Mouse (Mus musculus): ENCODE measurements around the gene Fgfr2.
"Not testable (repeated sequence)": the region's sequence is repeated elsewhere in the genome, so short reads cannot be mapped to it uniquely, and the experiment has no call there.

Fgfr2 gene

DNA sequence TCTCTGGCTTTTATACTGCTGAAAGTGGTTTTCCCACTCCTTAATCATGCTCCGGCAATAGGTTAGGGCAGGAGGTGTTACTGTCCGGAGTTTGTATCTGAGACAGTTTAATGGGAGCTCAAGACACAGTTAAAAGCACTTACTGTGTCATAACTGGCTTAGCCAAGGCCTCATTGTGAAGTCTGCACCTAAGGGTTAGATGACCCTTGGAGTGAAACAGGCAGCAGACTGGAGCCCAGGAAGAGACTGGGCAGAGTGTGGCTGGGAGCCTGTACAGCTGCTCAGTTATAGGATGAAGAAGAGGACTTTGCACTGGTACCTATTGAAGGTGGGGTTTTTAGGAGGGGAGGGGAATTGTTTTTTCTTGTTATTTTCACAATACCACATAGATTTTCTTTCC, 1976.9 kb downstream of the Fgfr2 start, which contains the start of gene 4933402N03Rik:
4933402N03Rik (minus strand) TSS at position 101 of the 400 bp plus-strand sequence.
- CTCF ChIA-PET: no interaction called here

GRCm38 (mm10) chr7:131133181-131133580, 1990.0 kb downstream of the Fgfr2 start:
- CTCF ChIA-PET: no interaction called here

DNA sequence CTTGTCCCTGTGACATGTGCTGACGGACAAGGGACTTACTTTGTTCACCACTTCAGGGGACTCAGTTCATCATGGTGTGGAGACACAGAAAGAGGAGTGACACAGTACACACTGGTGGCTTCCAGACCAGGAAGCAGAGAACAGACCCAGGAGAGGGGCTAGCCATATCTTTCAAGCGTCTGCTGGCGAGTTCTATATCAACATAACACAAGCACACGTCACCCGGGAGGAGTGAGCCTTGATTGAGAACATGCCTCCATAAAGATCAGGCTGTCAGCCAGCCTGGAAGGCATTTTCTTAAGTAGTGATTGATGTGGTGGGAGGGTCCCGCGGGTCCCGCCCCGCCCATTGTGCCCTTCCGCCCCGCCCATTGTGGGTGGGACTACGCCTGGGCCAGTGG, 1993.1 kb downstream of the Fgfr2 start:
- CTCF ChIA-PET: no interaction called here

DNA sequence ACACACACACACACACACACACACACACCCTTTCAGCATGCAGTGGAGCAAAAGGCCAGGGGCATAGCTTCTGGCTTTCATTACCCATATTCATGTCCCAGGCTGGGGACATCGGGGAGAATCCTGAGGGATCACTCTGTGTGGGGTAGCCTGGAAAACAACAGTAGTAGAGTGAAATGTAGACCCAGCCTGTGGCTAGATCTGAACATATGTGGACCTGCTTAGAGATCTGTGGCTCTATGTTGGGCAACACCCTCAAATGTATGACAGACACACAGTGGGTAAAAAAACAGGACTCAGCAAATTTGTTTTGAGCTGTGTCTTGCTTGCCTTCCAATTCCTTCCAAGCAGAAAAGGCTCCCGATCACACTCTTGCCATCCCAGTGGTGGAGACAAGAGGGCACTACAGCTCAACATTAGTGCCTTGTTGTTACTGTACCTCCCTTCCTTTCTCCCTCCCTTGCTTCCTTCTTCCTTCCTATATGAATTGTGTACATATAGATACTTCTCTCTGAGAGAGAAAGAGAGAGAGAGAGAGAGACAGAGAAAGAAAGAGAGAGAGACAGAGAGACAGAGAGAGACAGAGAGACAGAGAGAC, 2000.8 kb downstream of the Fgfr2 start:
- CTCF ChIA-PET: no interaction called here

DNA sequence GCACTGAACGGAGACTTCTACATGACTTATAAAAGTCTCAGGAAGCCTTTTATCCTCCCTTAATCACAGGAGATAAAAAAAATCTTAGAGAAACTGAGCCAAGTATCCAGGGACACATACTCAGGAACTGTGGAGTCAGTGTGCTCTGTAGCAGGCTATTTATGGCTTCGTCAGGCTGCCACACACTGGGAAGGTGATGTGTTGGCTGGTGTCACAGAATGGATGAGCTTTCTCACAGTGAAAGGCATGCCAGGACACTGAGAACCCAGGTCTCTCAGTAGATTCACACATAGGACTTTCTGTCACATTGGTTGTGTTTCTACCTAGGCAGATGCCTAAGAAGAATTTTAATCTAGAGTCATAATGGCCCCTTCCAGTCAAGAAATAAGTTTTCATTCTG, 2008.7 kb downstream of the Fgfr2 start:
- CTCF ChIA-PET: no interaction called here

- CTCF ChIA-PET: no interaction called here
Observed at GRCm38 (mm10) chr7:131113676-131114075, 2009.5 kb downstream of the Fgfr2 start.

DNA sequence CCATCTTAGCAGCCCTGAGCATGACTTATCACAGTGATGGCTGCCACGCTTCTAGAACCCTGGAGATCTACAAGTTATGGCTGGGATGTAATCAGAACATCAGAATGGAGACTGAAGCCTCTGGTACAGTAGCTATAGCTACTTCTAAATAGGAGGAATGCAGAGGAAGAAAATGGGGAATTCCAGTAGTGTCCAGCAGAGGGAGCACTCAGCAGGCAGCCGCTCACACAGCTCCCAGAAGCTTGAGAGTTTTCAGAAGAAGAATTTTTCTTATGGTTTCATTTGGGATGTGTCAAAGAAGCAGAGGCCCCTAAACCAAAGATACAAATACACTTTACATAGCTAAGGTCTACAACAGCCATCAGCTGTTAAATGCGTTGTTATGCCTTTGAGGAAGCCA, 2010.7 kb downstream of the Fgfr2 start:
- CTCF ChIA-PET: no interaction called here

- CTCF ChIA-PET: not testable (repeated sequence)
Observed at GRCm38 (mm10) chr7:131082403-131082802, 2040.7 kb downstream of the Fgfr2 start.

DNA sequence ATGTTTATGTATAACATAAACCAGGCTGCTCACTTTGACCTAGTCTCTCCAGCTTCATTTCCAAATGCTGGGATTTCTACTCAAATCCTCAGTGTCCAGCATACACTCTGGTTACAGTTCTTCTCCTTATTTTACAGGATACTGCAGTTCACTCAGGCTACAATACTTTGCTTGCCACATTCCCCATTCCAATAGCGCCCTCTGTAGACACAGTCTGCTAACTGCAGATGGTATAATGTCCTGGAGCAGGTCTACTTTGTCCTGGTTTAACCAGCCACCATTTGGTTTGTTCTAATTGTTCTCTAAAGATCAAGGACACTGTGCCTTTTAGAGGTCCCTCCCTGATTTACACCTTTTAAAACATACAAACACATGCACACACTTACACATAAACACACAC, 2047.2 kb downstream of the Fgfr2 start:
- CTCF ChIA-PET: no interaction called here

DNA sequence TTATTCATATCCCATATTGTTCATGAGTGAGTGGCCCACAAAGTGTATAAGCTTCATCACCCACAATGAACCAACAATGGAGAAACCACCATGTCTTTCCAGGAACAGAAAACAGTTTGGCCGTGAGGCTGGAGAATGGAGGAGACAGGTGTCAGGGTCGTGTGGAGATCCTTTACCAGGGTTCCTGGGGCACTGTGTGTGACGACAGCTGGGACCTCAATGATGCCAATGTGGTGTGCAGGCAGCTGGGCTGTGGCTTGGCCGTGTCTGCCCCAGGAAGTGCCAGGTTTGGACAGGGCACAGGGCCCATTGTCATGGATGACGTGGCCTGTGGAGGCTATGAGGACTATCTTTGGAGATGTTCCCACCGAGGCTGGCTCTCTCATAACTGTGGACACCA, 2049.1 kb downstream of the Fgfr2 start:
- CTCF ChIA-PET: not testable (repeated sequence)

DNA sequence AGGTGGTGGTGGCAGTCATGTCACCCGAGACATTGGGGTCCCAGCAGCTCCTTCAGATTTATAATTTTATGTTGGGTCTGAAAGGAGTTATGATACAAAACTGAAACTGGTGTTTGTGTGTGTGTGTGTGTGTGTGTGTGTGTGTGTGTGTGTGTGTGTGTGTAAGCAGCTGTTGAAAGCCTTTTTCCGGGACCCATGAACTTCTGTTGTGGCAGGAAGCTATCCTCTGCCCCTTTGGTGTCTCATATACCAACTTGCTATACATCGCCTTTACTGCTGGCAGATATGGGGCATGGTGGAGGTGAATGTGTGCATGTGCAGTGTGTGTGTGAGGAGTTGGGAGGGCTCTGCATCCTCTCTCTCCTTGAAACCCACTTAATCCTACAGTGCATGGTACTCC, 2049.7 kb downstream of the Fgfr2 start:
- CTCF ChIA-PET: not testable (repeated sequence)

GRCm38 (mm10) chr7:131068191-131068590, 2055.0 kb downstream of the Fgfr2 start:
- CTCF ChIA-PET: not testable (repeated sequence)

GRCm38 (mm10) chr7:131062541-131062940, 2060.6 kb downstream of the Fgfr2 start:
- CTCF ChIA-PET: no interaction called here

DNA sequence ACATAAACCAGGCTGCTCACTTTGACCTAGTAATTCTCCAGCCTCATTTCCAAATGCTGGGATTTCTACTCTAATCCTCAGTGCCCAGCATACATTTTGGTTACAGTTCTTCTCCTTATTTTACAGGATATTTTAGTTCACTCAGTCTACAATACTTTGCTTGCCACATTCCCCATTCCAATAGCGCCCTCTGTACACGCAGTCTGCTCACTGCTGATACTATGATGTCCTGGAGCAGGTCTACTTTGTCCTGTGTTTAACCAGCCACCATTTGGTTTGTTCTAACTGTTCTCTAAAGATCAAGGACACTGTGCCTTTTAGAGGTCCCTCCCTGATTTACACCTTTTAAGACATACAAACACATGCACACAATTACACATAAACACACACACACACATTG, 2063.3 kb downstream of the Fgfr2 start:
- CTCF ChIA-PET: not testable (repeated sequence)

DNA sequence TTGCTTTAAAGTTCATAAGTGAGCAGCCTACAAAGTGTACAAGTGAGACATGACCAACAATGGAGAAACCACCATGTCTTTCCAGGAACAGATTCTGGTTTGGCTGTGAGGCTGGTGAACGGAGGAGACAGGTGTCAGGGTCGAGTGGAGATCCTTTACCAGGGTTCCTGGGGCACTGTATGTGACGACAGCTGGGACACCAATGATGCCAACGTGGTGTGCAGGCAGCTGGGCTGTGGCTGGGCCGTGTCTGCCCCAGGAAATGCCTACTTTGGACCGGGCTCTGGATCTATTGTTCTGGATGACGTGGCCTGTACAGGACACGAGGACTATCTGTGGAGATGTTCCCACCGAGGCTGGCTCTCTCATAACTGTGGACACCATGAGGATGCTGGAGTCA, 2065.2 kb downstream of the Fgfr2 start:
- CTCF ChIA-PET: not testable (repeated sequence)

DNA sequence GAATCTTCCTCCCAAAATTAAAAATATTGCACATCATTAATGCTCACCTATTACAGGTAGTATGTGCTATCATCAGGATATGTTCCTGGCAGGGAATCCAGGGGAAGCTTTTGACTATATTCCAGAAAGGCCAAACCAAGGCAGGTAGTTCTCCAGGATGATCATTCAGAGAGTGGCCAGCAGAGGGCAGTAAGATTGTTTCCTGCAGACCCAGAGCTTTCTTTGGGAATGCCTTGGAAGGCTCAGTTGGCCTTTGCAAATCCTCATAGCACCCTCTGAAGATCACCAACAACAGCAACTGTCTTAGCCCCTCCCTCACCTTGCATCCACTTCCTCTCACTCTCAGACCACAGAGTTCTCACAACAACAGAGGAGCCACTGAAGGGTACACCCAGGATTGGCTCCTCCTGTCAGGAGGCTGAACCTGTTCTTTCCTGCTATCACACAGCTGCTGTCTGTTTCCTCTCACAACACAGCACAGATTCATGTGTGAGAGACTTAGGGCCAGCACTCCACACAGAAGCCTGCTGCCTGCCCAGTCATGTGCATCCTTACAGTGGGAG, 2068.3 kb downstream of the Fgfr2 start:
- CTCF ChIA-PET: interaction anchor here (0.7 kb wide), 1 partner anchor 485 kb away, joined by 3 read pairs; no protein-coding TSS in a partner anchor

DNA sequence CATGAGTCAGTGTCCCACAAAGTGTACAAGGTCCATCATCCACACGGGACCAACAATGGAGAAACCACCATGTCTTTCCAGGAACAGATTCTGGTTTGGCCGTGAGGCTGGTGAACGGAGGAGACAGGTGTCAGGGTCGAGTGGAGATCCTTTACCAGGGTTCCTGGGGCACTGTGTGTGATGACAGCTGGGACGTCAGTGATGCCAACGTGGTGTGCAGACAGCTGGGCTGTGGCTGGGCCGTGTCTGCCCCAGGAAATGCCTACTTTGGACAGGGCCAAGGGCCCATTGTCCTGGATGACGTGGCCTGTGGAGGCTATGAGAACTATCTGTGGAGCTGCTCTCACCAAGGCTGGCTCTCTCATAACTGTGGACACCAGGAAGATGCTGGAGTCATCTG, 2073.3 kb downstream of the Fgfr2 start:
- CTCF ChIA-PET: not testable (repeated sequence)

DNA sequence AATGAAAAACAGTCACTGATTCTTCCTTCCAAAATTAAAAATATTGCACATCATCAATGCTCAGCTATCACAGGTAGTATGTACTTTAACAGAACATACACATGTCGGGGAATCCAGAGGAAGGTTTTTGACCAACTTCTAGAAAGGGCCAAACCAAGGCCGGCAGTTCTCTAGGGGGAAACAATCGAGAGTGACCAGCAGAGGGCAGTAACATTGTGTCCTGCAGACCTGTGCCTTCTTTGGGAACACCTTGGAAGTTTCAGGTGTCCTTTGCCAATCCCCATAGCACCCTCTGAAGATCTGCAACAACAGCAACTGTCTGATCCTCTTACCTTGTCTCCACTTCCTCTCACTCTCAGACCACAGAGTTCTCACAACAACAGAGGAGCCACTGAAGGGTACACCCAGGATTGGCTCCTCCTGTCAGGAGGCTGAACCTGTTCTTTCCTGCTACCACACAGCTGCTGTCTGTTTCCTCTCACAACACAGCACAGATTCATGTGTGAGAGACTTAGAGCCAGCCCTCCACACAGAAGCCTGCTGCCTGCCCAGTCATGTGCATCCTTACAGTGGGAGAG, 2077.8 kb downstream of the Fgfr2 start:
- CTCF ChIA-PET: not testable (repeated sequence)

DNA sequence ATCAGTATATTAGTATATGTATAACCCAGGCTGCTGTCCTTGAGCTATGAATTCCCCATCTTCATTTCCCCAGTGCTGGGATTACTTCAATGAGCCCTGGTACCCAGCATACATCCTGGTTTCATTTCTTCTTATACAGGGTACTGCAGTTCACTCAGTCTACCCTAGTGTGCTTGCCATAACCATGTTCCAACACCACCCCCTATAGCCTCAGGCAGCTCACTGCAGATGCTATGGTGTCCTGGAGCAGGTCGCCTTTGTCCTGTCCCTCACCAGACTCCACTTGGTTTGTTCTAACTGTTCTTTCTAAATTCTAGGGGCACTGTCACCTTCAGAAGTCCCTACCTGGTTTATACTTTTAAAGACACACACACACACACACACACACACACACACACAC, 2080.5 kb downstream of the Fgfr2 start:
- CTCF ChIA-PET: no interaction called here

GRCm38 (mm10) chr7:131040760-131041159, 2082.4 kb downstream of the Fgfr2 start:
- CTCF ChIA-PET: not testable (repeated sequence)

DNA sequence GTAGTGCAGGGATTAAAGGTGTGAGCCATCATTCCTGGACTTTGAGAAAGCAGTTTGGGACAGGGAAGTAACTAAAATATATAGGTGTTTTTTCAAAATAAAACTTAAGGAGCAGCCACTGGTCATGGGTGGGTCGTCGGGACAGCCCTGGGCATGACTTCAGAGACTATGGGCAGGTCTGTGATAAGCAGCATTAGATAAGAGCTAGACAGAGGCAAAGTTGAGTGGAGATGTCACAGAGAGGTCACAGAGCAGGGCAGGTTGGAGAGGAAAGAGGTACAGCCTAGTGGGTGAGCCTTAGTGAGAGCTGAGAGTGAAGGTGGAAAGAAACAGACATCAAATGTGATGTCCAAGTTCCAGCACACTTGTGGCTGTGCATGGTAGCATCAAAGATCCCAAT, 2086.1 kb downstream of the Fgfr2 start:
- CTCF ChIA-PET: no interaction called here

DNA sequence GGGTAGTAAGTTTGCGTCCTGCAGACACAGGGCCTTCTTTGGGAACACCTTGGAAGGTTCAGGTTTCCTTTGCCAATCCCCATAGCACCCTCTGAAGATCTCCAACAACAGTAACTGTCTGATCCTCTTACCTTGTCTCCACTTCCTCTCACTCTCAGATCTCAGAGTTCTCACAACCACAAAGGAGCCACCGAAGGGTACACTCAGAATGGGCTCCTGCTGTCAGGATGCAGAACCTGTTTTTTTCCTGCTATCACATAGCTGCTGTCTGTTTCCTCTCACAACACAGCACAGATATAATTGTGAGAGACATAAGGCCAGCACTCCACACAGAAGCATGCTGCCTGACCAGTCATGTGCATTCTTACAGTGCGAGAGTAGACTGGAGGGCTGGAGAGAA, 2086.8 kb downstream of the Fgfr2 start:
- CTCF ChIA-PET: no interaction called here

- CTCF ChIA-PET: no interaction called here
Observed at GRCm38 (mm10) chr7:131031755-131032154, 2091.4 kb downstream of the Fgfr2 start, which contains the start of gene Dmbt1. Gene Dmbt1, plus strand, starts transcription at chr7:131032053.

GRCm38 (mm10) chr7:131027557-131027956, 2095.6 kb downstream of the Fgfr2 start:
- CTCF ChIA-PET: no interaction called here
